Mouse (Mus musculus) stomach, embryonic 14.5 days (tissue): Measurements from ENCODE around the gene Pard3b. TPM values are rescaled to one million over a fixed set of nuclear protein-coding genes. Genes with fewer than 3 reads are reported as not detected.

Source experiments
- ATAC-seq: fragments of 200-750 bp; cut with Nextera tagmentation; 2 replicates; pipeline ENCODE4 v1.8.0; 2017; ENCODE audit warnings: low read depth, moderate TSS enrichment; ENCODE audit not compliant: insufficient number of reproducible peaks, insufficient read depth, low FRiP score
- H3K27ac ChIP-seq: fragments of 300-500 bp; sonication (generic); 2 replicates; pipeline ENCODE4 v1.5.1; 2014; ENCODE audit warnings: mild to moderate bottlenecking, low read length, moderate library complexity, mixed read lengths
- H3K27me3 ChIP-seq: fragments of 300-500 bp; sonication (generic); 2 replicates; pipeline ENCODE4 v1.6.1; 2014; ENCODE audit warnings: low read length, control low read depth, mixed read lengths; ENCODE audit not compliant: control insufficient read depth, insufficient read depth
- H3K36me3 ChIP-seq: fragments of 300-500 bp; sonication (generic); 2 replicates; pipeline ENCODE4 v1.6.1; 2014; ENCODE audit warnings: mild to moderate bottlenecking, control low read depth, low read length, moderate library complexity, mixed read lengths; ENCODE audit not compliant: control insufficient read depth, insufficient read depth
- H3K4me1 ChIP-seq: fragments of 300-500 bp; sonication (generic); 2 replicates; pipeline ENCODE4 v1.6.1; 2014; ENCODE audit warnings: low read length, control low read depth, mixed read lengths; ENCODE audit not compliant: control insufficient read depth, insufficient read depth
- H3K4me2 ChIP-seq: fragments of 300-500 bp; sonication (generic); replicated peaks from 2 replicates; pipeline ENCODE4 v1.6.1; 2014; ENCODE audit warnings: low read depth, low read length, control low read depth
- H3K4me3 ChIP-seq: fragments of 300-500 bp; sonication (generic); 2 replicates; pipeline ENCODE4 v1.5.1; 2014; ENCODE audit warnings: low read depth, low read length, control low read depth
- H3K9ac ChIP-seq: fragments of 300-500 bp; sonication (generic); replicated peaks from 2 replicates; pipeline ENCODE4 v1.6.1; 2014; ENCODE audit warnings: low read depth, mild to moderate bottlenecking, control low read depth, low read length, moderate library complexity, mixed read lengths
- H3K9me3 ChIP-seq: fragments of 300-500 bp; sonication (generic); 2 replicates; pipeline ENCODE4 v1.6.1; 2016; ENCODE audit warnings: low read depth, low read length, control low read depth; ENCODE audit not compliant: control insufficient read depth
- WGBS: fragments of 180-500 bp; shearing (Covaris S2); extraction: QIAGEN DNeasy Blood & Tissue Kit; methylation state at CpG from one replicate; pipeline ENCODE4 v1.1.7; 2014; 5-methylcytosine and 5-hydroxymethylcytosine counted together
- polyA plus RNA-seq: library from polyadenylated mRNA; unstranded; fragments of >200 nt; fragmentation: Nextera tagmentation; extraction: Ambion mirVana; gene quantifications from 2 replicates; pipeline ENCODE4 v1.2.1, GENCODE M21; 2014

Gene Pard3b
- polyA plus RNA-seq, 1 experiment from 2014 or later, result 36.3 TPM

- peaks cover 3% of the 10 kb centered on the region; the same call in 1 of the 2 replicates for H3K4me1 ChIP-seq
- H3K9ac ChIP-seq, result no peak overlapping the region
- H3K9me3 ChIP-seq, result no peaks in the 10 kb centered on the region
- no peak overlapping the region for H3K4me2 ChIP-seq
- 14% methylated on average over 4 of the region's 4 CpGs for WGBS
- H3K4me3 ChIP-seq, result no peak overlapping the region
- no peak overlapping the region for H3K27ac ChIP-seq
- no peaks in the 10 kb centered on the region for H3K36me3 ChIP-seq
- no peak for ATAC-seq
- no peaks in the 10 kb centered on the region for H3K27me3 ChIP-seq
Observed at GRCm38 (mm10) chr1:62566596-62566995, 928.0 kb downstream of the Pard3b start.

GRCm38 (mm10) chr1:62576939-62577590 is 938.4 kb downstream of the Pard3b start:
- Histone ChIP-seq H3K4me3 (no peak overlapping the region), H3K4me2 (no peak overlapping the region), H3K27me3 (no peaks in the 10 kb centered on the region), H3K9me3 (no peaks in the 10 kb centered on the region), H3K27ac (no peak overlapping the region), H3K4me1 (peaks cover 6% of the 10 kb centered on the region; the same call in 1 of the 2 replicates), H3K36me3 (no peaks in the 10 kb centered on the region), H3K9ac (no peak overlapping the region)
- WGBS, result 67% methylated on average over 3 of the region's 3 CpGs
- ATAC-seq, result no peak

- H3K9me3 ChIP-seq, result no peaks in the 10 kb centered on the region
- no peak overlapping the region for H3K9ac ChIP-seq
- peak overlapping the region; percentile 52; the same call in 1 of the 2 replicates for H3K27ac ChIP-seq
- H3K4me1 ChIP-seq, result peaks cover 6% of the 10 kb centered on the region; the same call in 1 of the 2 replicates
- H3K4me3 ChIP-seq, result no peak overlapping the region
- no peak overlapping the region for H3K4me2 ChIP-seq
- no peaks in the 10 kb centered on the region for H3K36me3 ChIP-seq
- no peaks in the 10 kb centered on the region for H3K27me3 ChIP-seq
- 30% methylated on average over 7 of the region's 7 CpGs for WGBS
- peak; percentile 58; the same call in 1 of the 2 replicates for ATAC-seq
Observed at GRCm38 (mm10) chr1:62579024-62579765, 940.6 kb downstream of the Pard3b start.

- no peak overlapping the region for H3K9ac ChIP-seq
- H3K27me3 ChIP-seq, result no peaks in the 10 kb centered on the region
- H3K27ac ChIP-seq, result peak overlapping the region; percentile 44; the same call in 1 of the 2 replicates
- peaks cover 6% of the 10 kb centered on the region; the same call in 1 of the 2 replicates for H3K4me1 ChIP-seq
- WGBS, result 22% methylated on average over 4 of the region's 4 CpGs
- no peaks in the 10 kb centered on the region for H3K36me3 ChIP-seq
- no peak for ATAC-seq
- no peaks in the 10 kb centered on the region for H3K9me3 ChIP-seq
- H3K4me3 ChIP-seq, result no peak overlapping the region
- H3K4me2 ChIP-seq, result no peak overlapping the region
Observed at GRCm38 (mm10) chr1:62580314-62580935, 941.8 kb downstream of the Pard3b start.

GRCm38 (mm10) chr1:62582476-62582875 is 943.9 kb downstream of the Pard3b start:
- Histone ChIP-seq H3K4me3 (no peak overlapping the region), H3K9me3 (no peaks in the 10 kb centered on the region), H3K27me3 (no peaks in the 10 kb centered on the region), H3K36me3 (no peaks in the 10 kb centered on the region), H3K4me2 (no peak overlapping the region), H3K27ac (no peak overlapping the region), H3K9ac (no peak overlapping the region), H3K4me1 (peaks cover 6% of the 10 kb centered on the region; the same call in 1 of the 2 replicates)
- ATAC-seq, result no peak
- 64% methylated on average over 4 of the region's 4 CpGs for WGBS

- Histone ChIP-seq H3K9ac (no peak overlapping the region), H3K36me3 (no peaks in the 10 kb centered on the region), H3K4me3 (no peak overlapping the region), H3K9me3 (no peaks in the 10 kb centered on the region), H3K4me2 (no peak overlapping the region), H3K4me1 (peaks cover 4% of the 10 kb centered on the region; the same call in 1 of the 2 replicates), H3K27me3 (no peaks in the 10 kb centered on the region), H3K27ac (no peak overlapping the region)
- whole genome bisulfite sequencing, result 92% methylated on average over 6 of the region's 6 CpGs
- ATAC-seq, result no peak
Observed at GRCm38 (mm10) chr1:62587536-62587935, 948.9 kb downstream of the Pard3b start.

- peaks cover 7% of the 10 kb centered on the region; the same call in 1 of the 2 replicates for H3K4me1 ChIP-seq
- no peak overlapping the region for H3K27ac ChIP-seq
- no peak overlapping the region for H3K4me2 ChIP-seq
- H3K9ac ChIP-seq, result no peak overlapping the region
- H3K9me3 ChIP-seq, result no peaks in the 10 kb centered on the region
- 50% methylated on average over 6 of the region's 6 CpGs for WGBS
- no peaks in the 10 kb centered on the region for H3K36me3 ChIP-seq
- no peak overlapping the region for H3K4me3 ChIP-seq
- no peaks in the 10 kb centered on the region for H3K27me3 ChIP-seq
- no peak for ATAC-seq
Observed at GRCm38 (mm10) chr1:62591296-62592031, 952.8 kb downstream of the Pard3b start.

- whole genome bisulfite sequencing, result 70% methylated on average over 3 of the region's 3 CpGs
- Histone ChIP-seq H3K9me3 (no peaks in the 10 kb centered on the region), H3K4me3 (no peak overlapping the region), H3K4me2 (no peak overlapping the region), H3K27me3 (no peaks in the 10 kb centered on the region), H3K9ac (no peak overlapping the region), H3K27ac (no peak overlapping the region), H3K36me3 (no peaks in the 10 kb centered on the region), H3K4me1 (peaks cover 7% of the 10 kb centered on the region; the same call in 1 of the 2 replicates)
- ATAC-seq, result no peak
Observed at GRCm38 (mm10) chr1:62595401-62595800, 956.8 kb downstream of the Pard3b start.
